Mouse (Mus musculus) lung, embryonic 14.5 days (tissue): ENCODE results near the gene Osgep. TPM values are rescaled to one million over a fixed set of nuclear protein-coding genes. Genes with fewer than 3 reads are reported as not detected.
A peak's percentile ranks its signal among the peaks of the same experiment; 100 is the strongest.
"Not testable (repeated sequence)": the region's sequence is repeated elsewhere in the genome, so short reads cannot be mapped to it uniquely, and the experiment has no call there.

Source experiments
- ATAC-seq: fragments of 200-750 bp; cut with Nextera tagmentation; 2 replicates; pipeline ENCODE4 v1.8.0; 2017; ENCODE audit warnings: mild to moderate bottlenecking, moderate TSS enrichment, moderate library complexity; ENCODE audit not compliant: insufficient read depth
- DNase-seq: peaks from one replicate; pipeline ENCODE4 v3.0.0-alpha.2; 2015
- H3K27ac ChIP-seq: fragments of 300-500 bp; sonication (generic); 2 replicates; pipeline ENCODE4 v1.5.1; 2014; ENCODE audit warnings: low read depth, mild to moderate bottlenecking, moderate library complexity
- H3K27me3 ChIP-seq: fragments of 300-500 bp; sonication (generic); 2 replicates; pipeline ENCODE4 v1.6.1; 2014; ENCODE audit warnings: low read length, control low read depth; ENCODE audit not compliant: insufficient read depth
- H3K36me3 ChIP-seq: fragments of 300-500 bp; sonication (generic); 2 replicates; pipeline ENCODE4 v1.6.1; 2014; ENCODE audit warnings: control low read depth; ENCODE audit not compliant: insufficient read depth
- H3K4me1 ChIP-seq: fragments of 300-500 bp; sonication (generic); 2 replicates; pipeline ENCODE4 v1.6.1; 2014; ENCODE audit warnings: antibody characterized with exemption, control low read depth; ENCODE audit not compliant: insufficient read depth
- H3K4me2 ChIP-seq: fragments of 300-500 bp; sonication (generic); 2 replicates; pipeline ENCODE4 v1.6.1; 2014; ENCODE audit warnings: mild to moderate bottlenecking
- H3K4me3 ChIP-seq: fragments of 300-500 bp; sonication (generic); 2 replicates; pipeline ENCODE4 v1.5.1; 2014; ENCODE audit warnings: low read depth, low read length
- H3K9ac ChIP-seq: fragments of 300-500 bp; sonication (generic); 2 replicates; pipeline ENCODE4 v1.6.1; 2014
- H3K9me3 ChIP-seq: fragments of 300-500 bp; sonication (generic); 2 replicates; pipeline ENCODE4 v1.6.1; 2016; ENCODE audit warnings: low read depth, low read length, control low read depth
- CTCF ChIP-seq: IDR thresholded peaks from 2 replicates; pipeline ENCODE4 v1.5.1; 2016; ENCODE audit warnings: antibody characterized with exemption, low read depth
- WGBS: fragments of 180-500 bp; shearing (Covaris S2); extraction: QIAGEN DNeasy Blood & Tissue Kit; methylation state at CpG from one replicate; pipeline ENCODE4 v1.1.7; 2014; 5-methylcytosine and 5-hydroxymethylcytosine counted together
- polyA plus RNA-seq: library from polyadenylated mRNA; unstranded; fragments of >200 nt; fragmentation: Nextera tagmentation; extraction: Ambion mirVana; gene quantifications from 2 replicates; pipeline ENCODE4 v1.2.1, GENCODE M21; 2014

Gene Osgep
- polyA plus RNA-seq, 1 experiment from 2014 or later = 183 TPM

- Histone ChIP-seq H3K27me3 (no peaks in the 10 kb centered on the region), H3K9ac (no peak overlapping the region), H3K36me3 (no peaks in the 10 kb centered on the region), H3K9me3 (no peaks in the 10 kb centered on the region), H3K4me3 (no peak overlapping the region), H3K4me2 (no peak overlapping the region), H3K27ac (no peak overlapping the region), H3K4me1 (no peaks in the 10 kb centered on the region)
- TF ChIP-seq CTCF = no peak
- WGBS = 81% methylated on average over 5 of the region's 5 CpGs
- no peak for DNase-seq
- ATAC-seq = no peak
Observed at GRCm38 (mm10) chr14:50968216-50968980, 43.7 kb upstream of the Osgep start.

- not testable (repeated sequence) for H3K27ac ChIP-seq, H3K4me1 ChIP-seq, H3K9me3 ChIP-seq, DNase-seq, H3K4me3 ChIP-seq, H3K36me3 ChIP-seq, H3K9ac ChIP-seq, ATAC-seq, H3K27me3 ChIP-seq, H3K4me2 ChIP-seq
- 82% methylated on average over 5 of the region's 5 CpGs for WGBS
Observed at GRCm38 (mm10) chr14:50958289-50958995, 33.7 kb upstream of the Osgep start.

DNA sequence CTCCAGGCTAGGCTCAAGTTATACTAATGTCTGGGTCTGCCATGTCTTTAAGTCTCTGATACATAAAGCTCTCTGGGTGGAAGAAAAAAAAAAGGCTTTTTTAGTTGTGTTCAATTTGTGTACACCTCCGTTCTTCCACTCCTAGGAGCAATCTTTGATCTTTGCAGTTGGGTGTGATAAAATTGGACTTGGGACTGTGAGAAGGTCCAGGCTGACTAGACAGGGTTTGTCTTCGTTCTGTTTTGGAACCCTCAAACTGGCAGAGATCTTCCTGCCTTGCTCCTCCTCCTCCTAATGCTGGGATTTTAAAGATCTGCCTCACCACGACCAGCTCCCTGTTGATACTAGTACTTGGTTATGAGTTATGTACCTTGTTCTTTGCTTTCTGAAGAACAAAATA, 32.5 kb upstream of the Osgep start:
- WGBS = 67% methylated on average over 3 of the region's 3 CpGs
- not testable (repeated sequence) for H3K9me3 ChIP-seq, DNase-seq

GRCm38 (mm10) chr14:50956724-50957123, 32.0 kb upstream of the Osgep start:
- ATAC-seq, H3K27ac ChIP-seq, DNase-seq, H3K27me3 ChIP-seq, H3K9ac ChIP-seq, H3K4me3 ChIP-seq, H3K36me3 ChIP-seq, H3K9me3 ChIP-seq, H3K4me1 ChIP-seq: not testable (repeated sequence)
- WGBS = 80% methylated on average over 6 of the region's 6 CpGs
- H3K4me2 ChIP-seq = peak overlapping the region; percentile 50; the same call in 1 of the 2 replicates

More for the DNA sequence above, 32.5 kb upstream of the Osgep start:
- not testable (repeated sequence) for H3K4me3 ChIP-seq, H3K4me1 ChIP-seq, H3K27me3 ChIP-seq, ATAC-seq, H3K4me2 ChIP-seq, H3K36me3 ChIP-seq, H3K9ac ChIP-seq, H3K27ac ChIP-seq

DNA sequence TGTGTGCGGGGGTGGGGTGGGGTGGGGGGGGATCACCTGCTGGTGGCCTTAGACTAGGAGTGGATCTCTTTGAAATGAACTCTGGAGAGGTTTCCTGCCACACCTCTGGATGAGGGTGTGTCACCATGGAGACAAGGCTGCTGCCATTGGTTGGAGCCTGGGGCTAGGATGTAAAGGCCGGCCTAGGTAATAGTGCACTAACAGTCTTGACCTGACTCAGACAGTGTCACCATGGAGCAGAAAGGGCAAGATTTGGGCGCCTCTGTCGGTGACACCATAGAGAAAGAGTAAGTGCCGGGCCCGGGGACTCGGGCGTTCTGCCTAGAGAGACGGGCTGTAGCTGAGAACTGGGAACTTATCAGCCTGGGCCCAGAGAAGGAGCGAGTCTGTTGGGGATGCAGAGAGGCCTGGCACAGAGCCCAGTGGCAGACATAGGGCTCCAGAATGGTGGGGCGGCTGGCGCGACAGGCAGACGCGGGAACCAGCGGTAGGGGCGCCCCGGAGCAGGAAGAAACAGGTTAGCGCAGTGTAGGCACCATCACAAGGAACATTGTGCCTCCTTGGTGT, 31.3 kb upstream of the Osgep start, which contains the start of gene Pnp2:
Pnp2 (plus strand) TSS at position 51 of the 567 bp plus-strand sequence.
- peak; percentile 30 for TF ChIP-seq CTCF
- peak; percentile 89 for ATAC-seq
- H3K4me3 ChIP-seq, H3K36me3 ChIP-seq, H3K4me1 ChIP-seq, H3K9me3 ChIP-seq, H3K9ac ChIP-seq, H3K27me3 ChIP-seq, H3K27ac ChIP-seq: not testable (repeated sequence)
- peak; percentile 26 for DNase-seq
- 5% methylated on average over 18 of the region's 19 CpGs for WGBS
- peak within 1 kb of the TSS; percentile 50 for H3K4me2 ChIP-seq

- Histone ChIP-seq H3K9me3 (no peaks in the 10 kb centered on the region), H3K27me3 (no peaks in the 10 kb centered on the region), H3K27ac (no peak overlapping the region), H3K9ac (no peak overlapping the region), H3K4me1 (no peaks in the 10 kb centered on the region), H3K36me3 (peaks cover 9% of the 10 kb centered on the region), H3K4me2 (no peak overlapping the region), H3K4me3 (no peak overlapping the region)
- WGBS = 75% methylated on average over 10 of the region's 10 CpGs
- ATAC-seq (no peak), DNase-seq (no peak)
- no peak for TF ChIP-seq CTCF
Observed at GRCm38 (mm10) chr14:50955487-50955886, 30.8 kb upstream of the Osgep start.

- H3K4me3 ChIP-seq = peak overlapping the region; percentile 48
- peak overlapping the region; percentile 67 for H3K4me2 ChIP-seq
- not testable (repeated sequence) for ATAC-seq, H3K4me1 ChIP-seq, H3K27me3 ChIP-seq, H3K36me3 ChIP-seq, DNase-seq, H3K27ac ChIP-seq, H3K9me3 ChIP-seq
- 16% methylated on average over 3 of the region's 3 CpGs for WGBS
- peak overlapping the region; percentile 59 for H3K9ac ChIP-seq
Observed at GRCm38 (mm10) chr14:50945526-50945925, 20.8 kb upstream of the Osgep start.

DNA sequence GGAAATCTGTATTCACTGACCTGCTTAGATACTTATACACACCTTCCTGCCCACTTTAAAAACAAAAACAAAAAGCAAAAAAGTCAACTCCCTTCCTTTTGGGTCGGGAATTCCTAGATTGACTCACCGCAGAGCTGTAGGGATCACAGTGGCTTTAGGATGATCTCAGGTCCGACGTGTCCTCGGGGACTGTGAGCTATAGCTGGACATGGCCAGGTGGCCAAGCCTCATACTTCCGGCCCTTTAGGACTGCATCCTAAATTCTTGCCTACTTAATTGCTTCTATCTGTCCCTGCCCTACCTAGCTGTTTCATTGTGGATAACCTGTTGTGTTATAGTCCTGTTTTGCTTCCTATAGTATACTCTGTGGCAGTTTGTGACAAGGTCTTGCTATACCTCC, 20.4 kb upstream of the Osgep start:
- not testable (repeated sequence) for DNase-seq, H3K4me1 ChIP-seq, H3K27me3 ChIP-seq, H3K9me3 ChIP-seq, H3K36me3 ChIP-seq
- H3K27ac ChIP-seq = peak overlapping the region; percentile 88
- H3K9ac ChIP-seq = peak overlapping the region; percentile 59
- peak overlapping the region; percentile 48 for H3K4me3 ChIP-seq
- peak overlapping the region; percentile 67 for H3K4me2 ChIP-seq
- ATAC-seq = 0 out of 2 replicates have a peak, but pooled peaks have one; percentile 4
- WGBS = 8% methylated on average over 6 of the region's 6 CpGs
